Mouse (Mus musculus): Measurements from ENCODE around the gene Slc16a4.

DNA sequence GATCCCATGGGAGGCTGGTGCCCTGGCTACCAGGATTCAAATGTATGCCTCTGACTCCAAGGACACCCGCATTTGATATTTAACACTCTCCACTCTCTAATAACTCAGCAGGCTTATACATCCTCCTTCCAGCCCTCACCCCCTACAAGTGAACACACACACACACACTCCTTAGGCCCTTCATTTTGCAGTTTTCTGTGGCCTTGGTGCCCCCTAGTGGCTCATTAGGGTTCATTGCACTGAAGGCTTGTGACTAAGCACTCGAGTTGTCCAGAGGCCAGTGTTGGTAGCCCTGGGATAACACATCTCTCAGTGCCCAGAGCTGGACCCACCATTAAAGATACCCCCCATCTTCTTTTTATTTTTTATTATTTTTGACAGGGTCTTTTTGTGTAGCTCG, 17.2 kb upstream of the Slc16a4 start:
- TF ChIP-seq CTCF (IDR thresholded peaks at IDR 0.05; ENCODE audit: borderline replicate concordance, insufficient read depth, low read depth, low read length) (peak; percentile 84), POLR2A (IDR thresholded peaks at IDR 0.05; ENCODE audit: borderline replicate concordance, insufficient read depth, low read length) (no peak)

All from cerebellum, adult 2 months (tissue).